Mouse (Mus musculus) embryo, embryonic 9.5 days (tissue): ENCODE measurements around the gene Itfg1.
A peak's percentile ranks its signal among the peaks of the same experiment; 100 is the strongest.
"Not testable (repeated sequence)": the region's sequence is repeated elsewhere in the genome, so short reads cannot be mapped to it uniquely, and the experiment has no call there.

Experiments used
- DNase-seq: peaks from one replicate; pipeline ENCODE4 v3.0.0-alpha.2; 2017; ENCODE audit errors: extremely low spot score

The Itfg1 gene

GRCm38 (mm10) chr8:85840657-85841488, at the start of gene Itfg1, which contains the start of gene Phkb:
Gene Itfg1 (minus strand): TSS chr8:85840921.
Gene Phkb (plus strand): TSS chr8:85840959.
- DNase-seq, result peak; percentile 94

- DNase-seq, result no peak
These were observed 44.1 kb upstream of the Itfg1 start for GRCm38 (mm10) chr8:85884811-85885210.

GRCm38 (mm10) chr8:85879624-85880023, 38.9 kb upstream of the Itfg1 start:
- no peak for DNase-seq

- no peak for DNase-seq
These were observed 37.3 kb upstream of the Itfg1 start for GRCm38 (mm10) chr8:85877976-85878375.

GRCm38 (mm10) chr8:85871660-85872059, 30.9 kb upstream of the Itfg1 start:
- no peak for DNase-seq

GRCm38 (mm10) chr8:85862381-85862780, 21.7 kb upstream of the Itfg1 start:
- DNase-seq, result no peak

GRCm38 (mm10) chr8:85860612-85861011, 19.9 kb upstream of the Itfg1 start:
- no peak for DNase-seq

- DNase-seq, result not testable (repeated sequence)
These were observed 16.6 kb upstream of the Itfg1 start for GRCm38 (mm10) chr8:85857227-85857896.

GRCm38 (mm10) chr8:85854220-85855123, 13.8 kb upstream of the Itfg1 start:
- no peak for DNase-seq

GRCm38 (mm10) chr8:85845887-85846286, 5.2 kb upstream of the Itfg1 start:
- no peak for DNase-seq

- no peak for DNase-seq
These were observed 721 bp upstream of the Itfg1 start for GRCm38 (mm10) chr8:85841489-85841795.

GRCm38 (mm10) chr8:85839916-85840656, 635 bp downstream of the Itfg1 start:
- peak; percentile 3 for DNase-seq

- no peak for DNase-seq
These were observed 27.1 kb downstream of the Itfg1 start for GRCm38 (mm10) chr8:85813621-85814020.

- no peak for DNase-seq
These were observed 39.3 kb downstream of the Itfg1 start for GRCm38 (mm10) chr8:85801408-85801807.

GRCm38 (mm10) chr8:85800164-85800563, 40.6 kb downstream of the Itfg1 start:
- no peak for DNase-seq

- not testable (repeated sequence) for DNase-seq
These were observed 44.3 kb downstream of the Itfg1 start for GRCm38 (mm10) chr8:85796392-85796791.

- DNase-seq, result no peak
These were observed 52.4 kb downstream of the Itfg1 start for GRCm38 (mm10) chr8:85788341-85788740.

- DNase-seq, result no peak
These were observed 52.8 kb downstream of the Itfg1 start for GRCm38 (mm10) chr8:85787909-85788308.

- DNase-seq, result no peak
These were observed 55.2 kb downstream of the Itfg1 start for GRCm38 (mm10) chr8:85785506-85785905.

GRCm38 (mm10) chr8:85783871-85784270, 56.9 kb downstream of the Itfg1 start:
- no peak for DNase-seq

GRCm38 (mm10) chr8:85780091-85780490, 60.6 kb downstream of the Itfg1 start:
- DNase-seq, result peak; percentile 2
